Mouse (Mus musculus) MEL (cell line): ENCODE data around the gene Aff3. TPM values are rescaled to one million over a fixed set of nuclear protein-coding genes. Genes with fewer than 3 reads are reported as not detected.

Source experiments
- DNase-seq: peaks from one replicate; pipeline ENCODE4 v3.0.0; 2011; ENCODE audit warnings: low read depth, low spot score
- H3K27ac ChIP-seq: 2 replicates; pipeline ENCODE4 v1.5.1; 2012; ENCODE audit warnings: low read depth, mild to moderate bottlenecking, control low read depth, low read length, moderate library complexity; ENCODE audit not compliant: control insufficient read depth
- H3K27me3 ChIP-seq, 2 experiments: fragments of 150-350 bp in 1 of 2; sonication (generic) in 1 of 2; 2 replicates each; pipeline ENCODE4 v1.6.1; 2012; ENCODE audit warnings: low read length in 2 of 2, mild to moderate bottlenecking in 2 of 2, improper control_type of control experiment in 1 of 2, moderate library complexity in 1 of 2; ENCODE audit not compliant: insufficient read depth in 2 of 2, control insufficient read depth in 1 of 2
- H3K36me3 ChIP-seq, 2 experiments: 2 replicates each; pipeline ENCODE4 v1.6.1; 2012 to 2014; ENCODE audit warnings: low read length in 2 of 2, improper control_type of control experiment in 1 of 2, inconsistent platforms in 1 of 2, mild to moderate bottlenecking in 1 of 2; ENCODE audit not compliant: insufficient read depth in 2 of 2, control insufficient read depth in 1 of 2
- H3K4me1 ChIP-seq, 2 experiments: fragments of 150-350 bp in 1 of 2; sonication (generic) in 1 of 2; 2 replicates each; pipeline ENCODE4 v1.6.1; 2012; ENCODE audit warnings: low read length in 2 of 2, improper control_type of control experiment in 1 of 2, mild to moderate bottlenecking in 1 of 2; ENCODE audit not compliant: insufficient read depth in 2 of 2, control insufficient read depth in 1 of 2
- H3K4me3 ChIP-seq, 2 experiments: fragments of 150-350 bp in 1 of 2; sonication (generic) in 1 of 2; 2 replicates each; pipeline ENCODE4 v1.5.1; 2012; ENCODE audit warnings: low read depth in 2 of 2, low read length in 2 of 2, mild to moderate bottlenecking in 2 of 2, moderate library complexity in 2 of 2, control low read depth in 1 of 2, improper control_type of control experiment in 1 of 2; ENCODE audit not compliant: control insufficient read depth in 1 of 2, insufficient read depth in 1 of 2
- H3K79me2 ChIP-seq: 2 replicates; pipeline ENCODE4 v1.6.1; 2012; ENCODE audit warnings: mild to moderate bottlenecking, low read length, moderate library complexity; ENCODE audit not compliant: control insufficient read depth, poor library complexity, insufficient read depth
- H3K9ac ChIP-seq: 2 replicates; pipeline ENCODE4 v1.6.1; 2012; ENCODE audit warnings: low read depth, mild to moderate bottlenecking, control low read depth, low read length, moderate library complexity; ENCODE audit not compliant: control insufficient read depth, poor library complexity, severe bottlenecking
- H3K9me3 ChIP-seq: fragments of 150-350 bp; sonication (generic); replicated peaks from 2 replicates; pipeline ENCODE4 v1.6.1; 2012; ENCODE audit warnings: mild to moderate bottlenecking, low read length, improper control_type of control experiment, moderate library complexity; ENCODE audit not compliant: insufficient read depth
- BHLHE40 ChIP-seq: IDR thresholded peaks from 2 replicates; pipeline ENCODE4 v1.6.1; 2012; ENCODE audit warnings: low read depth, mild to moderate bottlenecking, inconsistent platforms, low read length, improper control_type of control experiment, borderline replicate concordance
- CTCF ChIP-seq, 3 experiments: IDR thresholded peaks in 2 of 3; conservative IDR thresholded peaks in 1 of 3; 2 replicates each; pipeline ENCODE4 v1.5.1; 2011 to 2012; ENCODE audit warnings: low read length in 3 of 3, low read depth in 2 of 3, mild to moderate bottlenecking in 2 of 3, improper control_type of control experiment in 1 of 3, inconsistent platforms in 1 of 3, mixed read lengths in 1 of 3, moderate library complexity in 1 of 3; ENCODE audit not compliant: control insufficient read depth in 1 of 3, insufficient read depth in 1 of 3, poor library complexity in 1 of 3, severe bottlenecking in 1 of 3
- E2F4 ChIP-seq: IDR thresholded peaks from 2 replicates; pipeline ENCODE4 v1.6.1; 2011; ENCODE audit warnings: low read depth, low read length, improper control_type of control experiment, borderline replicate concordance
- ELF1 ChIP-seq: IDR thresholded peaks from 2 replicates; pipeline ENCODE4 v1.6.1; 2014; ENCODE audit warnings: low read depth, mild to moderate bottlenecking, inconsistent platforms, low read length, improper control_type of control experiment, moderate library complexity
- EP300 ChIP-seq, 2 experiments: IDR thresholded peaks; 2 replicates each; pipeline ENCODE4 v1.6.1; 2011; ENCODE audit warnings: improper control_type of control experiment in 2 of 2, low read length in 2 of 2, low read depth in 1 of 2, mild to moderate bottlenecking in 1 of 2
- ETS1 ChIP-seq: IDR thresholded peaks from 2 replicates; pipeline ENCODE4 v1.6.1; 2012; ENCODE audit warnings: low read depth, mild to moderate bottlenecking, inconsistent platforms, low read length, improper control_type of control experiment, moderate library complexity
- KAT2A ChIP-seq: conservative IDR thresholded peaks from 2 replicates; pipeline ENCODE4 v1.6.1; 2012; ENCODE audit warnings: low read depth, low read length, improper control_type of control experiment, inconsistent platforms
- MAX ChIP-seq: IDR thresholded peaks from 2 replicates; pipeline ENCODE4 v1.6.1; 2011; ENCODE audit warnings: low read length, improper control_type of control experiment
- MXI1 ChIP-seq: IDR thresholded peaks from 2 replicates; pipeline ENCODE4 v1.6.1; 2011; ENCODE audit warnings: mild to moderate bottlenecking, low read depth, low read length, improper control_type of control experiment
- MYC ChIP-seq: IDR thresholded peaks from 2 replicates; pipeline ENCODE4 v1.6.1; 2011; ENCODE audit warnings: low read depth, mild to moderate bottlenecking, low read length, improper control_type of control experiment, moderate library complexity
- POLR2A ChIP-seq, 2 experiments: IDR thresholded peaks; 2 replicates each; pipeline ENCODE4 v1.6.1; 2011 to 2012; ENCODE audit warnings: low read length in 2 of 2, mild to moderate bottlenecking in 2 of 2, control low read depth in 1 of 2, improper control_type of control experiment in 1 of 2, low read depth in 1 of 2, moderate library complexity in 1 of 2; ENCODE audit not compliant: control insufficient read depth in 1 of 2, insufficient read depth in 1 of 2, poor library complexity in 1 of 2
- POLR2AphosphoS5 ChIP-seq: IDR thresholded peaks from 2 replicates; pipeline ENCODE4 v1.6.1; 2012; ENCODE audit warnings: low read depth, borderline replicate concordance, mild to moderate bottlenecking, inconsistent platforms, low read length, moderate library complexity, mixed read lengths
- RAD21 ChIP-seq: IDR thresholded peaks from 2 replicates; pipeline ENCODE4 v1.6.1; 2011; ENCODE audit warnings: mild to moderate bottlenecking, low read depth, low read length, improper control_type of control experiment
- RCOR1 ChIP-seq: IDR thresholded peaks from 2 replicates; pipeline ENCODE4 v1.6.1; 2012; ENCODE audit warnings: low read depth, mild to moderate bottlenecking, inconsistent platforms, low read length, improper control_type of control experiment
- SIN3A ChIP-seq: IDR thresholded peaks from 2 replicates; pipeline ENCODE4 v1.6.1; 2012; ENCODE audit warnings: low read length, improper control_type of control experiment, inconsistent platforms
- SMC3 ChIP-seq: IDR thresholded peaks from 2 replicates; pipeline ENCODE4 v1.6.1; 2011; ENCODE audit warnings: low read depth, low read length, improper control_type of control experiment
- TAL1 ChIP-seq: IDR thresholded peaks from 2 replicates; pipeline ENCODE4 v1.6.1; 2012; ENCODE audit warnings: mild to moderate bottlenecking, inconsistent platforms, low read length, moderate library complexity, mixed read lengths
- TBP ChIP-seq: IDR thresholded peaks from 2 replicates; pipeline ENCODE4 v1.8.0; 2011; ENCODE audit warnings: low read depth, low read length, improper control_type of control experiment
- UBTF ChIP-seq: IDR thresholded peaks from 2 replicates; pipeline ENCODE4 v1.6.1; 2012; ENCODE audit warnings: low read depth, mild to moderate bottlenecking, inconsistent platforms, low read length, improper control_type of control experiment, moderate library complexity, borderline replicate concordance; ENCODE audit not compliant: insufficient read depth
- USF1 ChIP-seq: IDR thresholded peaks from 2 replicates; pipeline ENCODE4 v1.6.1; 2014; ENCODE audit warnings: low read depth, mild to moderate bottlenecking, inconsistent platforms, low read length, improper control_type of control experiment, moderate library complexity
- ZKSCAN1 ChIP-seq: IDR thresholded peaks from 2 replicates; pipeline ENCODE4 v1.6.1; 2012; ENCODE audit warnings: low read depth, mild to moderate bottlenecking, inconsistent platforms, low read length, improper control_type of control experiment, moderate library complexity
- polyA plus RNA-seq, 2 experiments: library from polyadenylated mRNA; stranded (reverse) in 1 of 2; unstranded in 1 of 2; fragments of >175 nt in 1 of 2; fragments of >200 nt in 1 of 2; gene quantifications; 2 replicates each; pipeline versions ENCODE4 v1.2.1 to v1.2.4; 2012; ENCODE audit warnings: low replicate concordance in 2 of 2, low read depth in 1 of 2; ENCODE audit not compliant: insufficient read length in 2 of 2, insufficient read depth in 1 of 2, missing spikeins in 1 of 2
- total RNA-seq: library from RNA; depleted of rRNA; stranded (reverse); fragments of 300-350 nt; gene quantifications from 2 replicates; pipeline ENCODE4 v1.2.3, GENCODE M21; 2012

Gene Aff3
- total and polyA plus RNA-seq, 3 experiments: 18.5 to 41.1 (median 25.4) TPM

DNA sequence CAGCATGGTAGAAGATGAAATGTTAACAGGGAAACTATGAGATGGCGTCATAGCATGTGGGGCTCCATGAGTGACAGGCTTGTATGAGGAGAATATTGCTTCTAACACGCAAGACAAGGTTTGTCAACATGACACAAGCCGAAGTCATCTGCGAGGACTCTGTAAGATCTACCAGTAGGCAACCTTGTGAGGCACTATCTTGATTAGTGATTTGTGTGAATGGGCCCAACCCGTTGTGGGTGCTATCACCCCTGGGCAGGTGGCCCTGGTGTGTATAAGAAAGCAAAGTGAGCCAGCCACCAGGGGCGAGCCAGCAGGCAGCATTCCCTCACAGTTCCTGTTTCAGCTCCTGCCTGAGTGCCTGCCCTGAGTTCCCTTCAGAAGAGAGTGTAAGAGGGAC is 249.2 kb downstream of the Aff3 start:
- peak; percentile 20 for DNase-seq
- no peak overlapping the region for H3K4me3 ChIP-seq
- no peaks in the 10 kb centered on the region for H3K9me3 ChIP-seq
- 0 out of 4 replicates have a peak, but pooled peaks cover 0 to 2% of the 10 kb centered on the region in 2 experiments for H3K36me3 ChIP-seq
- H3K4me1 ChIP-seq: no peaks in the 10 kb centered on the region; a peak in 1 of 4 replicates
- no peak overlapping the region for H3K27ac ChIP-seq
- TF ChIP-seq E2F4 (no peak), CTCF (IDR thresholded peaks at IDR 0.05 in 2 of 3, conservative IDR thresholded peaks at IDR 0.05 in 1 of 3; ENCODE audit: control insufficient read depth in 1 of 3, insufficient read depth in 1 of 3, low read depth in 2 of 3, low read length in 3 of 3, poor library complexity in 1 of 3, severe bottlenecking in 1 of 3) (no peak), SMC3 (no peak), SIN3A (no peak)
- TF ChIP-seq, all 39 proteins: peak for 0
- Histone ChIP-seq H3K9ac (no peak overlapping the region), H3K79me2 (no peaks in the 10 kb centered on the region), H3K27me3 (no peaks in the 10 kb centered on the region)

DNA sequence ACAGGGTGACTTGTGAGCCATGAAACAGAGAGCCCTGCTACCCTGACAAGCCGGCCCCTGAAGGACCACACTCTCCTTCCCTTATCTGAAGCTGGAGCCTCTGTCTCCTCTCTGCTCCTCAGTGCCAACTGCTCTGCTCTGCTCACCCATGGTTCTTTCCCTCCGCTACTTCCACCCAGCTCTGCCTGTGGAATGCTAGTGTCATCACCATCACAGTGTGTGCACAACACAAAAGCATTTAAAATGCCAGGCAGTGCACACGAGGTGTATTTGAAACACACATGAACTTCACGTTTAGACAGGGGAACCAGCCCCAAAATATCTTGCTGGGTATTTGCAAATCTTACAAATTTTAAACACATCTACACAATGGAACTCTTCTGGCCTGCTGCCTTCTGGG is 253.6 kb downstream of the Aff3 start:
- no peak overlapping the region for H3K27ac ChIP-seq
- no peak overlapping the region for H3K4me3 ChIP-seq
- H3K9me3 ChIP-seq: no peaks in the 10 kb centered on the region
- peaks cover 9 to 11% of the 10 kb centered on the region in 2 experiments for H3K4me1 ChIP-seq
- no peak overlapping the region for H3K9ac ChIP-seq
- H3K79me2 ChIP-seq: no peaks in the 10 kb centered on the region
- no peak for TF ChIP-seq RCOR1
- no peak for TF ChIP-seq ZKSCAN1
- H3K36me3 ChIP-seq: peaks cover 0 to 13% of the 10 kb centered on the region in 2 experiments; a peak in 2 of 4 replicates
- no peak for DNase-seq
- H3K27me3 ChIP-seq: no peaks in the 10 kb centered on the region

- Histone ChIP-seq H3K4me3 (no peak overlapping the region), H3K4me1 (peaks cover 9 to 11% of the 10 kb centered on the region in 2 experiments), H3K27ac (no peak overlapping the region), H3K9ac (no peak overlapping the region), H3K27me3 (no peaks in the 10 kb centered on the region), H3K36me3 (peaks cover 0 to 11% of the 10 kb centered on the region in 2 experiments; a peak in 2 of 4 replicates), H3K9me3 (no peaks in the 10 kb centered on the region), H3K79me2 (no peaks in the 10 kb centered on the region)
- TF ChIP-seq KAT2A: no peak
- no peak for TF ChIP-seq ETS1
- no peak for TF ChIP-seq POLR2AphosphoS5
- no peak for TF ChIP-seq UBTF
- no peak for TF ChIP-seq BHLHE40
- no peak for TF ChIP-seq TAL1
- TF ChIP-seq ZKSCAN1: no peak
- no peak for TF ChIP-seq RAD21
- no peak for TF ChIP-seq MAX
- TF ChIP-seq MYC: no peak
- no peak for TF ChIP-seq POLR2A (IDR thresholded peaks at IDR 0.05; ENCODE audit: control insufficient read depth in 1 of 2, insufficient read depth in 1 of 2, low read depth in 1 of 2, low read length in 2 of 2, poor library complexity in 1 of 2)
- TF ChIP-seq MXI1: no peak
- TF ChIP-seq USF1: no peak
- TF ChIP-seq EP300 (IDR thresholded peaks at IDR 0.05; ENCODE audit: low read depth in 1 of 2, low read length in 2 of 2): no peak
- TF ChIP-seq RCOR1: no peak
- TF ChIP-seq TBP: no peak
- TF ChIP-seq ELF1: no peak
- no peak for DNase-seq
Measured at GRCm38 (mm10) chr1:38410457-38410856, 254.3 kb downstream of the Aff3 start.
